Mouse (Mus musculus) gonadal fat pad, adult 2 months (tissue): ENCODE data around the gene Acot7. TPM values are rescaled to one million over a fixed set of nuclear protein-coding genes. Genes with fewer than 3 reads are reported as not detected.

ENCODE experiments used
- DNase-seq: peaks from one replicate; pipeline ENCODE4 v3.0.0-alpha.2; 2012; ENCODE audit warnings: low read depth
- polyA plus RNA-seq: library from polyadenylated mRNA; depleted of rRNA; stranded (reverse); fragments of >200 nt; gene quantifications from 2 replicates; pipeline ENCODE4 v1.2.3, GENCODE M21; 2012

The Acot7 gene
- polyA plus RNA-seq, 1 experiment, result 25.6 TPM

DNA sequence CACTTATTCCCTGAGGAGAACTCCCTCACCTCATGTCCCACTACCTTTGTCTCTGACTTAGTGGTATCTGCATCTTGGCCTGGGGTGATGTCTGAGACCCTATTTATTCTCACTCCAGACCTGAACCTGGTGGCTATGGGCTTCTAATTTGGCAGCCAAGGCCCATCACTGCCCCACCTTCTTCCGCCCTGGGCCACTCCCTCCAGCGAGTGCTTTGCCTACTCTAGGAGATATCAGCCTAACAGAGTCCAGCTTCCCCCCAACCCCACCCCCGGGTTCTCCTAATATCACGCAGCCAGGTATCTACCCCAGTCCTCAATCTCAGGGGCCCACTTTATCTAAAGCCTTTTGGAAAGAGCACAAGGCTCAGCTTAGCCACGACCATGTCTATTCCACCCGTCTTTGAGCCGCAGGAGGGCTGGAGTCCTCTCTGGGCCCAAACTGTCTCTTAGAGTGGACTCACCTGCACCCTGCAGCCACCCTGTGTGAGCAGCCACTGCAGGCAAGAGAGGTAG lies 26.4 kb upstream of the Acot7 start:
- no peak for DNase-seq

DNA sequence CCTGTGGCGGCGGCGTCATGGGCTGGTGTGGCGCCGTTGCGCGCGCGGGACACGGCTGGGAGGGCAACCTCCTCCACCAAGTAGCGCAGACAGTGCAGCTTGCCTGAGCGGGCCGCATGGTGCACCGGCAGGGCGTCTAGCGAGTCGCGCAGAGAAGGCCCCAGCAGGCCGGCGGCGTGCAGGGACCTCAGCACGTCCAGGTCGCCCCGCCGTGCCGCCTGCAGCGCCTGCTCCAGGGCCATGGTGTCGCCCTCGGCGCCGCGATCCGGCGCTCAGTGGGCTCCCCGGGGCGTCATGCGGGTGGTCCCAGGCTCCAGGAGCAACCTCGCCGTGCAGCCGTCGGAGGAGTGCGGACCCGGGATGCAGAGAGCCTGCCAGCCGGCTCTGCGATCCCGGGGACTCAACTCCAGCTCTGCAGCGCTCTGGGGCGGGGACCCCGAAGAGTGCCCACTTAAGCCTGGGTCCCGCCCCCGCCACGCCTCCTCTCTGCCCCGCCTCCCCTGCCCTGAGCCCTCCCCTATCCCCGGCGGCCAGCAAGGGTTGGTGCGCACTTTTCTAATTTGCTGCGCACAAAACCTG lies 25.9 kb upstream of the Acot7 start, which contains the start of gene Espn:
Gene Espn, minus strand, starts transcription at position 406 of the 579 bp plus-strand sequence.
- no peak for DNase-seq

DNA sequence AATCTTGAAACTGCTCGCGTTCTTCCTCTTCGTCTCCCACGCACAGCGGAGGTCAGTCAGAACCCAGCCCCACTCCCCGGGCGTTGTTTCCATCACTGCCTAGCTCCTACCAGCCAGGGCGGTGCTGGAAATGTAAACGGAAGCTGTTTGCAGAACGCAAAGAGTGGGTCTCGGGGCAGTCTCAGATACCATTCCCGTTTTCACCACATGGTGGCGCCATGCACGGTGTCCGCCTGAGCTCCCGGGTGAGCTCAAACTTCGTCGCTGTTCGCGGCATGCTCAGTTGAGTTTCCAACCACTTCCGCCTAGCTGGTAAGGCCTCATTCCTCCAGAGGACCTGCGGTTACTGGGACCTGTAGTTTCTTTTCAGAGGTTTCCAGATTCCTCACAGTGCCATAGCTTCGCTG lies 24.2 kb upstream of the Acot7 start:
- DNase-seq, result no peak

DNA sequence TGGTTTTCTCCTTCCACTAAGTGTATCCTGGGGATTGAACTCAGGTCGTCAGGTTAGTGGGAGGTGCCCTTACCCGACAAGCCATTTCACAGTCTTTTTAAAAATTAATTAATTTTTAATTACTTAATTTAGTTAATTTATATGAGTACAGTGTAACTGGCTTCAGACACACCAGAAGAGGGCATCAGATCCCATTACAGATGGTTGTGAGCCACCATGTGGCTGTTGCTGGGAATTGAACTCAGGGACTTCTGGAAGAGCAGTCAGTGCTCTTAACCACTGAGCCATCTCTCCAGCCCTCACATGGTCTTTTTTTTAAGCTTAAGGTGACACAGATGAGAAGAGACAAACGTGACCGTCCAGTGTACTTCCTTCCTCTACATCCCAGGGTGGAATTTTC lies 22.9 kb upstream of the Acot7 start:
- no peak for DNase-seq

DNA sequence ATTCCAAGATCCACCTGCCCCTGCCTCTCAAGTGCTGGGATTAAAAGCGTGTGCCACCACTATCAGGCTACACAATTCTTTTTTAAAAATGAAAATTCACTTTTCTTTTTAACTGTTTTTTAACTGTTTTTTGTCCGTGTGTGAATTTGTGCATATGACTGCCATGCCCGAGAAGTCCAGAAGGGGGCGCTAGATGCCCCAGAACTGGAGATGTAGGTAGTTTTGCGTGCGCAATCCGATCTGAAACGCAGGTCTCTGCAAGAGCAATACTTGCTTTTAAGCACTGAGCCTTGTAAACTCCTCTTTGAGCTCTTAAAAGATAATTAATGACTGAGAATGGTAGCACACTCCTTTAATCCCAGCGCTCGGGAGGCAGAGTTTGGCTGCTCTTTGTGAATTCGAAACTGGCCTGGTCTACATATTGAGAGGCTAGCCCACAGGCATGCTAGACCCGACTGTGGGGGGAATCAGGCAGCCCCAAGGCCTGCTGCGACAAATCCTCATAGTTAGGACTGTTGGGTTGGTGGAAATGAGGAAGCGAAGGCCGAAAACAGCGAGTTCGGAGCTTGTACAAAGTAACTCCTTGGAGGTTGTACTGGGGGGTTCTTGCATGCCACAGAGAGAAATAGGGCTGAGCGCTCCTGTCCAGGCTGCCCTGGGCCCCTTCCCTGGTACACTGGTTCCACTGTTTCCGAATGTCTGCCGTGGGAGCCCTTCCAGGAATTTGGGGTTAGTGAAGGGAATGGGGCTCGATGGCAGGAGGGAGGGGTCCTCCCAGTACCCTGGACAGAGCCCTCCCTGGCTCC lies 20.0 kb upstream of the Acot7 start:
- DNase-seq, result no peak

DNA sequence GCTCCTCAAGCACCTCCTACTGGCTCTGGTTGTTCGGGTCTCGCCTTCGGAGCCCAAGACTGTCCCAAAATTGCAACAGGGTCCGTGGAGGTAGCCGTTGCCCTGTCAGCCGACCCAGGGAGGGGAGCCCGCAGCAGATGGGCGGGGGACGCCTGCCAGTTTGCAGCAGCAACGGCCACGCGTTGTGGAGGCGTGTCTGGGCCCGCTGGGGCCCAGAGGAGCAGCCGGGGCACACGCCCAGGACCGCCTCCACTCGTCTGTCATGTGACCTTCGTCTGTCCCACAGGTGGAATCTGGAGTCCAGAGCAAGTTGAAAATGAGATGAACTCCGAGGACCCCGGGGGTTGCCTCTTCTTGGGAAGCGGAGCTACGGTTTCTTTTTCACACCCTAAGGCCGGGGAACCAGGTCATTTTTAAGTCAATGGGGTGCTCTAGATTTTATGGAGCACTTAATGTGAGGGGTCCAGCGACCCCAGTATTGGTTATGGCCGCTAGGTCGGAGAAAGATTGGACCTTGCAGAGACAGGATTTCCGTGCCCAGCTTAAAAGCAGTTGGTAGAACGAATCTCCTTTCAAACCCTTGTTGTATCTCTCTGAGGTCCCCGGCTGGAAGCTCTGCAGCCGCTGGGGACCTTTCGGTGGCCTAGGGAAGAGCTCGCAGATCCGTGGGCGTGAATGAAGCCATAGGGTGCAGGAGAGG lies 19.2 kb upstream of the Acot7 start, which contains the start of gene Hes2:
Gene Hes2, plus strand, starts transcription at position 283 of the 700 bp plus-strand sequence.
- DNase-seq, result no peak

DNA sequence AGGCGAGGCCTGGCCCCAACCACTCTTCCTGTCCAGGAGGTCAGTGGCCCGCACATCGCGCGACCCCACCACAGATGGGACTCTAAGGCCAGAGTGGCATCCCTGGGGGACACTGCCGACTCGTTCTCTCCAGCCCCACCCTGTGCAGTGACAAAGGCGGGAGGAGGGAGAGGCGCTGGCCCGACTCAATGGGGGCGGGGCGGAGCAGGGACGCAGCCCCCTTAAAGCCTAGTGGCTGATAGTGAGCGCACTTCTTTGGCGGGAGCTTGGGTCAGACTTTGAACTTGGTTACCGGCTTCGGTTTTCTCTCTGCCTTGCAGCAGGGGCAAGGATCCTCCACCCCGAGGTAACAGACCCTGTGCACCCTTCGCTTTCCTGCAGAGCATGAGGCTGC lies 18.7 kb upstream of the Acot7 start:
- DNase-seq, result no peak

DNA sequence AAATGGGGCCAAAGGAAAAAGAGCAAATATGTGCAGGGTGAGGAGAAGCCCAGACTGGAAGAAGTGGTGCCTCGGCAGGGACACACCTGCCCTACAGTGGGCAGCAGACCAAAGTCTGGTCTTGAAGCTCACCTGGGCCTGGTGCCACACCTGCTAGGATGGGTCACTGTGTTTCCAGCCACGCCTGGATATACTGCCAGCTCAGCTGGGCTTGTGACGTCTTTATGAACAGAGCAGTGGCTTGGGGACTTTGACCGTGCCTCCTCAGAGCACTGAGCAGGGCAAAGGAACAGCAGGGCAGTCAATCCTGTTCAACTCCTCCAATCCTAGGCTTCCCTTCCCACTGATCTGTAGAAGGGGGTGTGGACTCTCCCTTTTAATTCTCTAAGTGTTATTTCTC lies 17.2 kb upstream of the Acot7 start:
- no peak for DNase-seq

DNA sequence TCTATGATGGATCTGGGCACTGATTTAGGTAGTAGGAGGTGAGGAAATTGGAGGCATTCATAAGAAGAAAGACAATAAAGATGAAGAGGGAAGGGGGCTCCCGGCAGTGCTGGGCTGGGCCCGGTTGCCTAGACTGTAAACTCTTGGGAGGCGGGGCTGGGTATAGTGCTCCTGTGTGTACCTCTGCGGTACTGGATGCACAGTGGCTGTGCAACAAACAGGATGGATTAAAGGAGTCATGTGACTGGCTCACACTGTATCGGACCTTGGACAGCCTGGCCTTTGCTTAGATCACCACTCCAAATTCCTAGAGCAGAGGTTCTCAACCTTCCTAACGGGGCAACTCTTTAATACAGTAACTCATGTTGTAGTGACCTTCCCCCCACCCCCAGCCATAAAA lies 16.3 kb upstream of the Acot7 start:
- no peak for DNase-seq

DNA sequence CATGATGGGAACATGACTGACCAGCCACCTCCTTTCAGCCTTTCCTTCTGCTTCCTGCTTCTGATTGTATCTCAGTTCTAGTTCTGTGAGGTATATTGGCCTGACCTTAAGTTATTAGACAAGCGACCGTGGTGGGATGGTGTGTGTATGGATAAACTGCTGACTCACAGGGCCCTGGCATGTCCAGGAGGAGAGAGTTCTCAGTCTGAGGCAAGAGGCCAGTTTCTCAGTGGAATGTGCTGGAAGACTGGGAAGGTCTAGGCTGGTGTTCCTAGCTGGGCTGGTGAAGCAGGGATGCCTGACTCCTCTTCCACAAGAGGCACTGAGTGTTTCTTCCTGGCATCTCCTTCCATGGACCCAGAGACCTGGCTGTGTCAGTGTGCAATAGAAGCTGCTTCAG lies 15.2 kb upstream of the Acot7 start:
- DNase-seq, result no peak

DNA sequence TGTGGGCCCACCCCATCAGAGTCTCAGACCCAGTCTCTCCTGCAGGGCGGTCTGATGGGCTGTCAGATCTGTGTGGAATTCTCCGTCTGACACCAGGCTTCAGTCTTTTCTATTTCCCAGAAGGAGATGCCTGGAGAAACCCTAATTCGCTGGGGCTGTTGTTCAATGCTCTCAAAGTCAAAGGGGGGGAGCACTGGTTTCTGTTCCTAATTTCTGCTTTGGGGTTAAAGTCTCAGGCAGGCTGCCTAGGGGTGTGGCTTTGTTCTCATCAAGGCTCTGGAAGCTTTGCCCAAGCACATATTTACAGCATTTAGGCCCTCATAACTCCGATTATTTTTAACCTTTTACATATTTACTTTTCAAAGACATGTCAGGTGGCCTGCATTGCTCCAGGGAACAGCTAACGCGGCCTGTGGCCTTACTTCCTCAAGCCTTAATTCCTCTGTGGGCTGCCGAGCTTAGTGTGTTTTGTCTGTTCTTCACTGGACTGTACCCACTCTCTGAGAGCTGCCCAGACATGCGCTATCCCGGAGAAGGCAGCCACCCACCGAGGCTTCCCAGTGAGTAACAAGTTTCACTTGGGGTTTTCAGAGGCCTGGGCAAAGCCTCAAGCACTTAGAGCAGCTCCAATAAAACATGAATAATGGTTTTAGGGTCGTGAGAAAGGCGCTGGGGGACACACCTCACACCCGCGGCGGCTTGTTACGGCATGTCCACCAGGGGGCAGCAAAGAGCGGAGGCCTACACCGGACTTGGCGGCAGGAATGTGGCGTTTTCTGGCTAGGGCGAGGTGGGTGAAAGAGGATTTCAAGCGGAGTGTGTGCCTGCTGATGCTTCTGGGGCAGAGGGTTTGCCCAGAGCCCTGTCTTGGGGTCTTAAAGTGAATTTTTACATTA lies 12.7 kb upstream of the Acot7 start:
- no peak for DNase-seq

DNA sequence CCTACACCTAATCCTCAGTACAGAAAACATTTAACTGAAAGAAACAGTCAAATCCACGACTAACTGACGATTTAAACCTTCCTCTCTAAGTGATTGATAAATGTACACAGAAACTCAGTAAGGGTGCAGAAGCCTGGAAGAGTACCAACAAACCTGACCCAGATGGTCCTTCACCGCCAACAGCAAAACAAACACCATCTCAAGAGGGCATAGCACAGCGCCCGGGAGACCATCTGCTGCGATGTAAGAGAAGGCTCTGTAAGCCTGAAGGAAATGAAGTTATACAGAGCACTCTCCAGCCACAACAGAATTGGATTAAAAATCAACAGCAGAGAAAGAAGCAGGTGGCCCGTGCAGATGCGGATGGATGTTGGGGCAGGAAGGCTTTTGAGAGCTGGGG lies 9.9 kb upstream of the Acot7 start:
- no peak for DNase-seq

DNA sequence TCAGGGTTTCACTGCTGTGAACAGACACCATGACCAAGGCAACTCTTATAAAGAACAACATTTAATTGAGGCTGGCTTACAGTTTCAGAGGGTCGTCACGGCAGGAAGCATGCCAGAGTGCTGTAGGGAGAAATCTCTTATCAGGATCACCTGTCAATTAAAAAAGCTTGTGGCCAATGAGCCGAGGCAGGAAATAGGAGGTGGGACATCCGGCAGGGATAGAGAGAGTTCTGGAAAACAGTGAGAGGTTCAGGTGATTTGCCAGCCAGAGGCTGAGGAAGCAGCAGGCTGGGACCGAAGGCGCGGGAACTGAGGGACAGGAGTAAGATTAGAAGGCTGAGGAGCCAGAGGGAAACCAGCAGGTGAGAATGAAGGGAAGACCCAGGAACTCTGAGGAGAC lies 8.8 kb upstream of the Acot7 start:
- no peak for DNase-seq

DNA sequence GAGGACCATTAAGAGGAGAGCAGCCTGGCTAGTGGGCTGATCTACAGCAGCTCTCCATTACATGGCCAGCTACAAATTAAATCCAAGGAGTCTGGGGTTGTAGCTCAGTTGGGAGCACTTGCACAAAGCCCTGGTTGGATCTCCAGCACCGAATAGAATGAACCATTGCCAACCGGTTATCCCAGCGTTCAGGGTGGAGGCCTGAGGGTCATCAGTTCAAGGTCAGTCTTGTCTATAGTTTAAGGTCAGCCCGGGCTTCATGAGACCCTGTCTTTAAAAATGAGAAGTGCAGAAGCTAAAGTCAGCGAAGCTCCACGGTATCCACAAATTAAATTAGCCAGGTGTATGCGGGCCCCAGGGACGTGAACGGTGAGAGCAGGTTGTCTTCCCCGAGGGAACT lies 7.6 kb upstream of the Acot7 start:
- DNase-seq, result no peak

DNA sequence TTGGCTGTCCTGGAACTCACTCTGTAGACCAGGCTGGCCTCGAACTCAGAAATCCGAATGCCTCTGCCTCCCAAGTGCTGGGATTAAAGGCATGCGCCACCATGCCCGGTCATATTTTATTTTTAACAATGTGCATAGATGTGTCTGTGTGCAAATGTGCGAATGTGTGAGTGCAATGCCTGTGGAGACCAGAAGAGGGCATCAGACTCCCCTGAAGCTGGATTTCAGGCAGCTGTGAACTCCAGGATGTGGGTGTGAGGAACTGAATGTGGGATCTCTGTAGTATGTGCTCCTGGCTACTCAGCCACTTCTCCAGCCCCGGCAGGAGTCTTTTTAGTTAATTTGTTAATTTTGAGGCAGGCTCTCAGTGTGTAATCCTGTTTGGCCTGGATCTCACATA lies 6.4 kb upstream of the Acot7 start:
- DNase-seq, result no peak

DNA sequence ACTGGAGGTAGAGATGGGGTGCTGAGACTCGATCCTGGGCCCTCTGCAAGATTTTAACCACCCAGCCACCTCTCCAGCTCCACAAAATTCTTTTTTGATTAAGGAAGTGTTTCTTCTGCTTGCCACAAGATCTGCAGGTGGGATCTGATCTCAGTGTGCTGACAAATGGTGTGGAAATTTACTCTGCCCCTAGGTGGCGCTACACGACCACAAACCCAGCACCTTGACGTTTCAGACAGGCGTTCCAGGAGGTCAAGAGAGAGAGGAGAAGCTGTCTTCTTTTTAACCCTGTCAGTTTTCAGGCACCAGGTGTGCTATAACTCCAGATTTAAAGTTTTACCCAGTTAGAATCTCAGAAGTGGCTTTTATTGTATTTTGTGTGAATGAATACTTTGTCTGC lies 4.9 kb upstream of the Acot7 start:
- DNase-seq, result no peak

DNA sequence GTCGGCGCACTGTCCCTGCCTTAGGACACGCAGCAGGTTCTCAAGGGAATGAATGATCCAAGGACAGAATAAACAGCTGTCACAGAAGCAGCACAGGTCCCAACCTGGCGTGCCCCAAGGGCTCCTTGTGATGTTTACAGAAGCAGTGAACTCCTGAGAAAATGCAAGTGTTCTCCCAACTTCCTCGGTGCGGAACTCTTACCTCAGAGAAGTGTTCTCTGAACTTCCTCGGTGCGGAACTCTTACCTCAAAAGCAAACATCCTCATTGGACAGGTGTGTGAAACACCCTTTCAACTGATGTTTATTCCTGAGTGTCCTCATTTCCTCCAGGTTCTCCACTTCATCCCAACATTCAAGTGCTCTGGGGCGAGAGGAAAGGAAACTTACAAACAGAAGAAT lies 4.0 kb upstream of the Acot7 start:
- DNase-seq, result no peak

DNA sequence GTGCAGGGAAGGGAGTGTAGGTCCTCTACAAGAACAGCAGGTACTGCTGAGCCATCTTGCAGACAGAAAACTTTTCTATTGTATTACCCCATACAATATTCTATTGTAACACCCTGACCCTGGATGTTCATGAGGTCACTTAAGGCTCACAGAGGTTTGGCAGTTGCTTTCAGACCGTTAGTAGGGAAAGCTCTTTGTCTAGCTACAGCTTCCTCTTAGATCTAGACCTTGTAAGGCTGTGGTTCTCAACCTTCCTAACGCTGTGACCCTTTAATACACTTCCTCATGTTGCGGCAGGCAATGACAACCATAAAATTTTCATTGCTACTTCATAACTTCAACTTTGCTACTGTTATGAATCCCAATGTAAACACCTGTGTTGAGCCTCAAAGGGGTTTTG lies 1.3 kb upstream of the Acot7 start:
- DNase-seq, result no peak

DNA sequence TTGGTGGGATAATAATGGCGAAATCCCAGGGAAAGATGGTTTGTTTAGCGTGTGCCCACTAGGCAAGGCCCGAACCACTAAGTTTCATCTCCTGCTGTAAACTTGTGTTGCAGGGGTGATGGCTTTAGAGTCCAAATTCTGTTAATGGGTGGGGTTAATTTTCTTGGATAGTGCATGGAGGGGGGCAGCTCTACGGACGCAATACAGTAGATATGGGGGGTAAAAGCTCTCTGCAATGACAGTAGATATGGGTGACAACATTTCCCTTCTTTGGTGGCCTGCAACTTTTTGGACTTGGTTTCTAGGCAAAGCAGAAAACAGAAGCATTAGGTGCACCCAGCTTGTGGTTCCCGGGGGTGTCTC lies 779 bp upstream of the Acot7 start:
- no peak for DNase-seq

DNA sequence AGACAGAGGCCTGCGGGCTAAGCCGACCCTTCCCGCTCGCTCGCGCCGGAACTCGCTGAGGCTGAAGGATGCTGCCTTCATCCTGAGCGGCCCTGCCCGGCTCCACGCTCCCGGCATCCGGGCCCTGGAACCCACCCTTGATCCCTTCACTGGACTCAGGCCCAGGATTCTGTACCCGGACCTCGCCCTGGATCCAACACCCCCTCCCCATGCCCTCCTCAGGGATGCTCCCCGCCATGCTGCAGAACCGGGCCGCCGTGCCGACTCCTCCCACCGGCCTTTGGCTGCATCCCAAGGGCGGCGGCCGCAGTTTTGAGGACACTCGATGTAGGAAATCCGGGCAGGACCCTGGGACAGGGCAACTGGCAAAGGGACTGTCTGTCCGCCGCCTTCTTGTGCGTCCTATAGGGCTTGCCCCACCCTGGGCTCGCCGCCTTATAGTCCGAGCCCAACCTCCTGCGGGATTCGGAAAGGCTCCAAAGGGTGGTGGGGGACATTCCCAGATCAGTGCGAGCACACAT lies 470 bp downstream of the Acot7 start:
- DNase-seq, result no peak

DNA sequence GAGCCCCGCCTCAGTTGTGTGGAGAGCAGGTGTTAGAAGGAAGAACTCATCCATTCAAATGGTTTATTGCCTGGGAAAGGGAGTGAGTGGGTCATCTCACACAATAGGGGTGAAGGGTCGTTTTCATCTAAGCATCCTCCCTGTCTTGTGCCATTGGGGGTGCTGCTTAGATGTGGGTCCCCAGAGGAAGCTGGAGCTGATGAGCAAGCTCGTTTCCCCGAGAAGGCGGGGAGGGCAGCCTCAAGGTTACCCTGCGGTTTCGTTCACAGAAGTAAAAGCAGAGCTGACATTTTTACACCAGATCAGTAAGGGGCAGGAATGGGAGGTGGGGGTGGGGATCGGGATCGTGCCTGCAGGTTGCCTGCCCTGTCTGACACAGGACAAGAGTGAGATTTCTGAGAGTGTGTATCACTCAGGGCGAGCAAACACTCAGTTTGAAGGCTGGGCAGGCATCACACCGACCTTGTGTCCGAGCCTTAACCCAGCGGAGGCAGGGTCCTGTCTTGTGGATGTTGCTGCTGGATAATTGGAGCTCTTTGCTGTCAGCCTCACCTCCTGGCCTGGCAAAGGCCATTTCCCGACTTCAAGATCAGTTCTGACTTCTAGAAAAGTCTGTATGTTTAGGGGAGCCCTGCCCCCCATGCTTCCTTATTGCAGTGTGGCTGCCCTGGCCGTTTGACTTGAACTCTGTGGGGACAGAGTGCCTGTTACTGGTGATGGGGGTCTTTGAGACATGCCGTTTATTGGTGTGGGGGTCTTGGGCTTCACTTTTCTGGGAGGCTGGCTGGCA lies 1.2 kb downstream of the Acot7 start:
- DNase-seq, result no peak
